Mouse (Mus musculus) c-Kit-negative CD71-positive TER-119-positive erythroid progenitor cells, embryonic 14.5 days (primary cell): ENCODE results near the gene Psmb10.

Experiments
- DNase-seq: peaks from one replicate; pipeline ENCODE4 v3.0.0-alpha.2; 2013; ENCODE audit warnings: low read depth, low spot score

Psmb10 gene

DNA sequence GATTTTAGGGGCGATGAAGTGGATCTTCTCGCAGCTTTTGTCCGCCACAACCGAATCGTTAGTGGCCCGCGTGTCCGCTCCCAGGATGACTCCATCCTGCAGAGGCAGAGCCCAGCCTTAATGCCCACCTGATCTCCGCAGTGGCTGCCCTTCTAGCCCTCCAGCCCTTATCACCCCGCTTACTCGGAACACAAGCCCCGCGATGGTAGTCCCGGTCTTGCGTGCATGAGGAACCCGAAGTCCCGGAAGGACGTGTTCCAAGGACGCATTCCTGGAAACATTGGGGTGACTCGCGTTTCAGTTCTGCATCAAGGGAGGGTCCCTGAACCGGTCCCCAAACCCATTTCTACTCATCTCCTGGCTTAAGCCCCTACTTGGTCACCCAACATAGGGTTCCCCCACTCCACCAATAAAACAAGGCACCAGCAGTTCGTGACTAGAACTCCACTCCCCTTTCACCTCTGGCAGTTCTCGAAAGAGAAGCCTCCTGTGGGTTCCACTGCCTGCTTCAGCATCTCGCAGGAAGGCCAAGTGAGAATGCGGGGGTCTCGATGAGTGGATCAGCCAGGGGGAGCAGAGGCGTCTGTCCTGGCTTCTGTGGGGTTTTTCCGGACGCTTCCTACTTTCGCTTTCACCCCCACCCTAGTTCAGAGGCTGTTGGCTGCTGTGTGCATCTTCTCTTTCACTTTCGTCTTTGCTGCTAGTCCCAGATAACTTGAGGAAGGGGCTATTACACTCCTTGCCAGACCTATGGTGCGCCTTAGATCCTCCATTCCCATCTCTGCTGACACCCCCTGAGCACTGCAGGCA lies 543 bp downstream of the Psmb10 start:
- no peak for DNase-seq

DNA sequence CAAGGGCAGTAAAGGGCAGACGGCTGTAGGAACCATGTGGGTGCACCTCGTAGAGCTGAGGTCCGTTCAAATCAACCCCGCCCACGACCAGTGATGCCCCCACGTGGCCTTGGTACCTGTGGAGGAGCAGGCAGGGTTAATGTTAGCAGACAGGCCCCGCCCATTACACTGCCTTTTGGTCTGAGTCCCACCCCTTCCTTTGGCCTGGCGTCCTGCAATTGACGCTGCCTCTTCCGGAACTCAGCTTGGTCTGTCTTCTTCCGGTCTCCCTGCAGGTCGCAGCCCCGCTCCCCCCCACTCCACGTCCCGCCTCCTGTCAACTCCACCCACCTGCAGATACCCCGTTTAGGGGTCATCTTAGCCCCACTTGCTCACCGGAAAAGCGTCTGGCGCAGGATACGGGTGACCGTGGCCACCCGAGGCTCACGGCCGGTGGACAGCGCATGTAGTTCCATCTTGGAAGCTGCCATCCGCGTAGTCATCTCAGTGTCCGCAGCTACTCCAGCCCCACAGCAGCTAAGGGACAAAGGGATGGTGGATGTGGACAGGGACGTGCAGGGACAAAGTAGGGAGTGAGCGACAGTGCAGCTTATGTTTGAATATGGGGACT lies 1.3 kb downstream of the Psmb10 start:
- DNase-seq = peak; percentile 74

DNA sequence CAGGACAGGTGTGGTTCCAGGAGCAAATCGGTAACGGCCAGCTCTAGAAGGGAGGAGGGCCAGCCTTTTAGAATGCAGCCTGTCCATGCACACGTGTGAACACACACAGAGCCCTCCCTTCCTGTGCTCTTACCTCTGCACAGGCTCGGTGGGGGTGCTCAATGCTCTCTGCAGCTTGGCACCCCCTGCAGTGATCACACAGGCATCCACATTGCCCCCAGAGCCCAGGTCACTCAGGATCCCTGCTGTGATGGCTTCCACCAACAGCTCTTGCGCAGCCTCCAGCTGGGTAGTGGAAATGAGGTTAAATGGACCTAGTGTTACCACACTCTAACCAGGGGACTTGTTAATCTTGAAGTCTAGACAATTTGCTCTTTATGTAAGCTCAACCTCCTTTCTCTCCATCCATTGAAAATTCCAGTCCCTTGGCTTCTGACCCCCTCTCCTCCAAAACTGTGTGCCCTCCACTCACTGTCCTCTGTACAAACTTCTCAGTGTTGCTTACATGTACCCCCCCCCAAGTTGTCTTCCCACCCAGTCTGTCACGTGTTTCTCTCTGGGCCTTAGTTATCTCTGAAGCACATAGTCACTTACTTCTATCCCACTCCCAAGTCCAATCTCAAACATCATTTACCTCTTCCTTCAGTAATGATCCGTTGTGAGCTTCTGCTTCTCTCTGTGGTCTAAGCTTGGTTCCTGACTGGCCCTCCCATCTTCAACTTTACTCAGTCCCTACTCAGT lies 2.2 kb downstream of the Psmb10 start:
- no peak for DNase-seq

DNA sequence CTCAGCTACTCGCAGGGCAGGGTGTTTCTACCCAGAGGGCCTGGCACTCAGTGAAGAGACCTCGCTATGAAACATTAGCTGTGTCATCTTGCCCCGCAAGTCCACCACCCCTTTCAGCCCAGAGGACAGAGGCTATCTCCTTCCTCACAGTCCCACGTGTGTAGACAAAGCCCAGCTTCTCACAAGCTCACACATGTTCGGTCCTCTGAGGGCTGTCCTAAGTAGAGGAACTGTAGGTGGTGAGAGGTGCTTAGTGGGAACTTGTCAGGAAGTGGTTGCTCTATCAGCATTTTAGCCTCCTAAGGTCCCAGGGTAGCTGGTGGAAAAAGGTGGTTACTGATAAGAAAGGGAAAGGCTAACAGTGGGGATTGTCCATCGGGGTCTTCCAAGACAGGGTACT lies 3.1 kb downstream of the Psmb10 start:
- DNase-seq = no peak

DNA sequence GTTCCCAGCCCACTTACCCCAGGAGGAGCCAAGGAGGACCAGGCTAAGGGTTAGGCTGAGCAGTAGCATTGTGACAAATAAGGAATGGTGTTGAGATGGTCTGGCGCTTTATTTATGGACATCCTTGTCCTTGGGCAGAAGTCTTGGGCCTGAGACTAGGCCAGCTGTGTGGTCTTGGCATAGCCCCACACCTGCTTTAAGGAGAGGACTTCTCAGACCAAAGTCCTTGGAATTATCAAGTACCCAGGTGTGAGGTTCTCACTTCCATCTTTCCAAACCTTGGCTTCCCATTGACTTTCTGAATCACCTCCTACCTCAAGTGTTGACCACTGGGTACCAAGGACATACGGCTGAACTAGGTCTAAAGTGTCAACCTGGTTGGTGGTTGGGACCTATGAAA lies 4.5 kb downstream of the Psmb10 start, which contains the start of gene Ctrl:
Gene Ctrl, minus strand, starts transcription at position 101 of the 400 bp plus-strand sequence.
- no peak for DNase-seq

DNA sequence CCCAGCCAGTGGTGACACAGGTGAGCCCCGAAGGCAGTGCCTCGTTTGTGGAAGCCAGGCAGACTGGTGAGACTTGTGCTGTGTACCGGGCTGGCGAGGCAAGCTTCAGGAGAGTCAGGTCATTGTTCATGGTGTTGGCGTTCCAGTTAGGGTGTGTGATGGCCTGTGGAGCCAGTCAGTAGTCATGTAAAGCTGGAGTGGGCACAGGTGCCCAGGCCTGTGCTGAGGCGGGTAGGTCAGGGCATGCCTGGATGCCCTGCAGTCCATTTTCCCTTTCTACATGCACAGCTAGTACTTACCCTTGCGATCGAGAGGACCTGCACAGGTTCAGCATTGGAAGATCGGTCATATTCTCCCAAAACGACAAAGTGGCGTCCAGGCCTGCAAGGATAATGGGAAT lies 5.7 kb downstream of the Psmb10 start:
- DNase-seq = no peak

GRCm38 (mm10) chr8:105931271-105931670 lies 7.0 kb downstream of the Psmb10 start:
- DNase-seq = no peak

DNA sequence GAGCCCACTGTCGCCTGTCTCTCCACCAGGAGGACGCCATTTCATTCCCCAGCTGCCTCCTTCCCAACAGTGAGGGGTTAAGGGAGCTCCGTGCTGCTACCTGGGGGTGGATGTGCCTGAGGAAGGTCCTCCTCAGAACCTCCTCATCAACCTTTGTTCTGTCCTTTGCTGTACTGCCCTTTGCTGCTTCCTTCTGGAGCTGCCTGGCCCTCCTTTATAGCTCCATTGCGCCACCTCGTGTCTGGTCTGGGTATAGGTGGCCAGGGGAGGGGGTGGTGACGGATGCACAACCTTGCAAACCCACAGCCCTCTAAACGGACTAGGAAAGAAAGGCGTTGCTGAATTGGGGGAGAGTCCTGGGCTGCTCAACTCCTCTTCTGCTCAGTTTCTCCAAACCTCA lies 7.6 kb downstream of the Psmb10 start:
- peak; percentile 58 for DNase-seq

GRCm38 (mm10) chr8:105925123-105925522 lies 13.1 kb downstream of the Psmb10 start:
- DNase-seq = no peak

DNA sequence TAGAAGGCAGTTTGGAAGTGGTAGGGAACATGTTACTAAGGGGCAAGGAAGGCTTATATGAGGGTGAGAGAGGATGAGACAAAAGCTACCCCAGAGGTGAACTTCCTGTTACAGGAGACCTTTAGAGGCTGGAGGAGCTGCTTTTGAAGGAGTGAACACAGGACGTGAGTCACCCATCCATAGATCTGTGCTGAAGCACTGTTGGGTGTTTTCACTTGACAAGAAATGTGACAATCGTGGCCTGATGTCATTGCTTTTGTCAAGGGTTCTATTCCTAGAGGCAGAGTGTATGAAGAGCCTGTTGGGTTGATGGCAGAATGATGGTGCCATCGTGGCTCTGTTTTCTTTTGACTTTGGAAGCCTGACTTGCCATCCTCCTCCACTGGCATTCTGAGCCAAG lies 18.9 kb downstream of the Psmb10 start:
- DNase-seq = no peak

- DNase-seq = peak; percentile 31
Measured at GRCm38 (mm10) chr8:105900941-105901616, 37.2 kb downstream of the Psmb10 start.

- peak; percentile 80 for DNase-seq
Measured at GRCm38 (mm10) chr8:105900180-105900940, 37.9 kb downstream of the Psmb10 start, which contains the start of gene Pskh1. Gene Pskh1, plus strand, starts transcription at chr8:105900441.

- DNase-seq = no peak
Measured at GRCm38 (mm10) chr8:105897801-105898480, 40.3 kb downstream of the Psmb10 start.

DNA sequence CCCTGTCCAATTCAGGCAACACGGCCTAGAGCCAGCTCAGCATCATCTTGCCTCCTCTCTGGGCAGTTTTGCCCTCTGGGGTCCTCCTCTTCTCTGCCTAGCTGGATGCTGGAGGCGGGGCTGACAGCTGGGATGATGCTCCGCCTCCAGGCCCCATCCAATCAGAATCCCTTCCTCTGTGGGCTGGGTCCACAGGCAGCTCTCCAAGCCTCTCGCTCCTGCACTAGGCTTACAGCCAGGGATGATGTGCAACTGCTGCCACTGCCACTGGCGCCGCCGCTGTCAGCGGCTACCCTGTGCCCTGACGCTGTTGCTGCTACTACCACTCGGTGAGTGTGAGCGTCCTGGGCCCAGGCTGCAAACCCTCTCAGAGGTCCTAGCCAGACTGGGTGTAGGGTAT lies 44.9 kb downstream of the Psmb10 start, which contains the start of gene Nrn1l:
Gene Nrn1l, plus strand, starts transcription at position 229 of the 400 bp plus-strand sequence.
- DNase-seq = no peak

- DNase-seq = no peak
Measured at GRCm38 (mm10) chr8:105892432-105892831, 45.8 kb downstream of the Psmb10 start.

GRCm38 (mm10) chr8:105890870-105891269 lies 47.4 kb downstream of the Psmb10 start:
- no peak for DNase-seq

DNA sequence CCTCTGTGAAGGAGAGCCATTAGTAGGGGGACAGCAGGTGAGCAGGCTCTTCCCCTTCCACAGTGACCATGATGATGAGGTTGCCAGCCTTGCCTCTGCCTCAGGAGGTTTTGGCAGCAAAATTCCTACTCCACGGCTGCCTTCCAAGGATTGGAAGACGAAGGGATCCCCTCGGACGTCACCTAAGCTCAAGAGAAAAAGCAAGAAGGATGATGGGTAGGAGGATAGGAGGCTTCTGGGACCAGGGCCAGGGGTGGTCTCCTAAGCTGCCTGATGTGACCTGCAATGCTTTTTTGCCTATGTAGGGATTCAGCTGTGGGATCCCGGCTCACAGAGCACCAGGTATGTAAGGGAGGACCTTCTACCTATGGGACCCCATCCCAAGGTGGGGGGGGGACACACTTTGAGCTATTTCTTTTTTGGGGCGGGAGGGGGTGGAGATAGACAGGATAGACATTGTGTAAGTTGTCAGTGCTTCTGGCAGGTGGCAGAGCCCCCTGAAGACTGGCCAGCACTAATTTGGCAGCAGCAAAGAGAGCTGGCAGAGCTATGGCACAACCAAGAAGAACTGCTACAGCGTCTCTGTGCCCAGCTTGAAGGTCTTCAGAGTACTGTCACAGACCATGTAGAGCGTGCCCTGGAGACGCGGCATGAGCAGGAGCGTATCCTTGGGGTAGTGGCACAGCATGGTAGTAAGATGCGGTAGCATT lies 48.3 kb downstream of the Psmb10 start:
- no peak for DNase-seq
